Mouse (Mus musculus): Measurements from ENCODE around the gene Zbed4. TPM values are rescaled to one million over a fixed set of nuclear protein-coding genes. Genes with fewer than 3 reads are reported as not detected.
"Not testable (repeated sequence)": the region's sequence is repeated elsewhere in the genome, so short reads cannot be mapped to it uniquely, and the experiment has no call there.

Gene Zbed4
- polyA plus RNA-seq, 1 experiment from 2014 or later = 3.6 TPM

DNA sequence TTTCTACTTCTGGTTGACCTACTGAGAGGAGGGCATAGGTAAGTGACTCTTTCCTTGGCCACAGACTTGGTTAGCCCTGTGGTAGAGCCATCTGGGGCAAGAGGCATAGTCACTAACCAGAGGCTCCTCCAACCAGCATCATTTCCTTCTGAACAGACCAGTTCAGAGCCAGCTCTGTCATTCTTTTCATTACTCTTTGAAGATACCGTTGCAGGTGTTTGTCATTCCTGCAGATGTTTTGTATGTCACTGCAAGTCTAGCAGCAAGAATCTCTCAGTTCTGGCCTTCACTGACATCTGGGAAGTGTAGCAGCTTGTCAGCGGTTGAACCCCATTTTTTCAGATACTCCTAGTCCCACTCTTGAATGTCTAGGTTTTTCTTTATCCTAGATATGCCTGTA, 3.4 kb downstream of the Zbed4 start:
- peaks cover 31% of the 10 kb centered on the region for H3K4me1 ChIP-seq (ENCODE audit: insufficient read depth)
- 85% methylated on average over 2 of the region's 2 CpGs for WGBS (ENCODE audit: insufficient replicate concordance)

DNA sequence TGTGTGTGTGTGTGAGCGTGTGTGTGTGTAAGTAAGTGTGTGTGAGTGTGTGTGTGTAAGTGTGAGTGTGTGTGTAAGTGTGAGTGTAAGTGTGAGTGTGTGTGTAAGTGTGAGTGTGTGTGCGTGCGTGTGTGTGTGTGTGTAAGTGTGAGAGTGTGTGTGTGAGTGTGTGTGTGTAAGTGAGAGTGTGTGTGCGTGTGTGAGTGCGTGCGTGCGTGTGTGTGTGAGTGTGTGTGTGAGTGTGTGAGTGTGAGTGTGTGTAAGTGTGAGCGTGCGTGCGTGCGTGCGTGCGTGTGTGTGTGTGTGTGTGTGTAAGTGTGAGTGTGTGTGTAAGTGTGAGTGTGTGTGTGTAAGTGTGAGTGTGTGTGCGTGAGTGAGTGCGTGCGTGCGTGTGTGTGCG, 4.3 kb downstream of the Zbed4 start:
- DNase-seq = no peak
- no peak overlapping the region for H3K27ac ChIP-seq (ENCODE audit: low read depth)
- WGBS (ENCODE audit: insufficient replicate concordance) = 96% methylated on average over 18 of the region's 18 CpGs
- H3K27me3 ChIP-seq (ENCODE audit: insufficient read depth, low read length) = no peaks in the 10 kb centered on the region
- ATAC-seq = no peak
- H3K9me3 ChIP-seq (ENCODE audit: low read length) = no peaks in the 10 kb centered on the region
- TF ChIP-seq CTCF (IDR thresholded peaks at IDR 0.05; ENCODE audit: low read depth) (no peak), EP300 (IDR thresholded peaks at IDR 0.05; ENCODE audit: low read depth) (no peak)
- H3K4me3 ChIP-seq (ENCODE audit: low read depth, low read length) = no peak overlapping the region
- no peak overlapping the region for H3K9ac ChIP-seq (replicated peaks)
- H3K36me3 ChIP-seq (replicated peaks; ENCODE audit: insufficient read depth, low read length) = peaks cover 18% of the 10 kb centered on the region
- no peak overlapping the region for H3K4me2 ChIP-seq (ENCODE audit: low read depth, low read length)
- peaks cover 26% of the 10 kb centered on the region for H3K4me1 ChIP-seq (ENCODE audit: insufficient read depth)

More for the DNA sequence above, 3.4 kb downstream of the Zbed4 start:
- DNase-seq (no peak), ATAC-seq (no peak)
- H3K36me3 ChIP-seq (replicated peaks; ENCODE audit: insufficient read depth, low read length) = peaks cover 15% of the 10 kb centered on the region
- no peak overlapping the region for H3K27ac ChIP-seq (ENCODE audit: low read depth)
- TF ChIP-seq CTCF (IDR thresholded peaks at IDR 0.05; ENCODE audit: low read depth) = no peak
- H3K4me2 ChIP-seq (ENCODE audit: low read depth, low read length) = no peak overlapping the region
- H3K27me3 ChIP-seq (ENCODE audit: insufficient read depth, low read length) = no peaks in the 10 kb centered on the region
- no peak overlapping the region for H3K4me3 ChIP-seq (ENCODE audit: low read depth, low read length)
- no peaks in the 10 kb centered on the region for H3K9me3 ChIP-seq (ENCODE audit: low read length)
- H3K9ac ChIP-seq (replicated peaks) = no peak overlapping the region

DNA sequence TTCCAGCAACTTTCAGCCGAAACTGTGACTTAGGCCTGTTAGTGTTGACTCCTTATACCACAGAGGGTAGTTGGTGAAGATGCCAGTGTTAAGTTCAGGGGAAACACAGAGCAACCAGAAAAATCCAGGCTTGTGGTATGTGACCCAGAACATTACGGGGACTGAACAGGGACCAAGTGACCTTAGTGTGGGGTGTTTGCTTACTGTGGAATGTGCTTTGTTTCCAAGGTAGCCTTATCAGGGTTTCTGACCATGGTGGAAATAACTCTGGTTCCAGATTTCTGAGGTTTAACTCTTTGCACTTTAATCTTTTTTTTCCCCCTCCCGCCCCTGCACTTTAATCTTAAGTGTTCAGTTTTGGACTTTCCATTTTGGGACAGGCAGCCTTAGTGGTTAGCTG, 6.6 kb downstream of the Zbed4 start:
- Histone ChIP-seq H3K36me3 (replicated peaks; ENCODE audit: insufficient read depth, low read length) (peaks cover 34% of the 10 kb centered on the region), H3K4me3 (ENCODE audit: low read depth, low read length) (no peak overlapping the region), H3K4me2 (ENCODE audit: low read depth, low read length) (no peak overlapping the region), H3K4me1 (ENCODE audit: insufficient read depth) (peaks cover 28% of the 10 kb centered on the region), H3K9me3 (ENCODE audit: low read length) (no peaks in the 10 kb centered on the region), H3K27ac (ENCODE audit: low read depth) (no peak overlapping the region), H3K9ac (replicated peaks) (no peak overlapping the region), H3K27me3 (ENCODE audit: insufficient read depth, low read length) (no peaks in the 10 kb centered on the region)
- WGBS (ENCODE audit: insufficient replicate concordance) = 56% methylated on average over 3 of the region's 3 CpGs
- no peak for ATAC-seq
- no peak for DNase-seq
- TF ChIP-seq EP300 (IDR thresholded peaks at IDR 0.05; ENCODE audit: low read depth) (no peak), CTCF (IDR thresholded peaks at IDR 0.05; ENCODE audit: low read depth) (no peak)

DNA sequence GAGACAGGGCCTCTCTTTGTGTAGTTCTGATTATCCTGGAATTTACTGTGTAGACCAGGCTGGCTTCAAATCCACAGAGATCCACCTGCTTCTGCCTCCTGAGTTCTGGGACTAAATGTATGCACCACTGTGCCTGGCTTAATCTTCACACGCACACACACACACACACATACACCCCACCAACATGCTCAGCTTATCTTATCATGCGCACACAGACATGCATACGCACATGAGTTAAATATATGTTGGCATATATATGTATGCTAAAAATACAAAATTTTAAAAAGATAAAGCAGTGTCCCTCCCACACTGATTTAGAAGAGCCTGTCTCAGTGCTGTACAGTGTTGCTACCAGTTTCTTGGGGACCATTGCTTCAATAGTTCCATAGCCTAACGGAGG, 10.1 kb downstream of the Zbed4 start:
- ATAC-seq (peak; percentile 98), DNase-seq (peak; percentile 38)
- H3K4me1 ChIP-seq (ENCODE audit: insufficient read depth) = peaks cover 21% of the 10 kb centered on the region
- no peak overlapping the region for H3K4me3 ChIP-seq (ENCODE audit: low read depth, low read length)
- H3K27me3 ChIP-seq (ENCODE audit: insufficient read depth, low read length) = no peaks in the 10 kb centered on the region
- H3K36me3 ChIP-seq (replicated peaks; ENCODE audit: insufficient read depth, low read length) = peaks cover 28% of the 10 kb centered on the region
- H3K9ac ChIP-seq (replicated peaks) = no peak overlapping the region
- WGBS (ENCODE audit: insufficient replicate concordance) = 58% methylated on average over 4 of the region's 4 CpGs
- no peaks in the 10 kb centered on the region for H3K9me3 ChIP-seq (ENCODE audit: low read length)
- H3K4me2 ChIP-seq (ENCODE audit: low read depth, low read length) = peak overlapping the region; percentile 11; the same call in 1 of the 2 replicates
- TF ChIP-seq EP300 (IDR thresholded peaks at IDR 0.05; ENCODE audit: low read depth) (peak; percentile 96), CTCF (IDR thresholded peaks at IDR 0.05; ENCODE audit: low read depth) (no peak)
- H3K27ac ChIP-seq (ENCODE audit: low read depth) = peak overlapping the region; percentile 45; the same call in 1 of the 2 replicates

DNA sequence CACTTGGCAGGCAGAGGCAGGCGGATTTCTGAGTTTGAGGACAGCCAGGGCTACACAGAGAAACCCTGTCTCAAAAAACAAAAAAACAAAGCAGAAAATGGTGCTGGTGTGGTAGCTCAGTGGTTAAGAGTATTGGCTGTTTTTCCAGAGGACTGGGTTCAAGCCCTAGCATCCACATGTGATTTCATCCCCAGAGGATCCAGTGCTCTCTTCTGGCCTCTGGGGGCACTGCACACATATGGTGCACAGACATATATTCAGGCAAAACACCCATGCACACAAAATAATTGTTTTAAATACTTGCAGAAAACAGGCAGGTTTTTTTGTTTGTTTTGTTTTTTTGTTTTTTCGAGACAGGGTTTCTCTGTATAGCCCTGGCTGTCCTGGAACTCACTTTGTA, 14.7 kb downstream of the Zbed4 start:
- Histone ChIP-seq H3K36me3 (replicated peaks; ENCODE audit: insufficient read depth, low read length) (peaks cover 22% of the 10 kb centered on the region; the same call in 1 of the 2 replicates), H3K4me1 (ENCODE audit: insufficient read depth) (peaks cover 10% of the 10 kb centered on the region)
- H3K4me3 ChIP-seq (ENCODE audit: low read depth, low read length); H3K9me3 ChIP-seq (ENCODE audit: low read length); DNase-seq; H3K27ac ChIP-seq (ENCODE audit: low read depth); H3K27me3 ChIP-seq (ENCODE audit: insufficient read depth, low read length); H3K9ac ChIP-seq (replicated peaks); H3K4me2 ChIP-seq (ENCODE audit: low read depth, low read length); ATAC-seq: not testable (repeated sequence)
- 94% methylated on average over 2 of the region's 2 CpGs for WGBS (ENCODE audit: insufficient replicate concordance)
- peak; percentile 54 for TF ChIP-seq CTCF (IDR thresholded peaks at IDR 0.05; ENCODE audit: low read depth)

DNA sequence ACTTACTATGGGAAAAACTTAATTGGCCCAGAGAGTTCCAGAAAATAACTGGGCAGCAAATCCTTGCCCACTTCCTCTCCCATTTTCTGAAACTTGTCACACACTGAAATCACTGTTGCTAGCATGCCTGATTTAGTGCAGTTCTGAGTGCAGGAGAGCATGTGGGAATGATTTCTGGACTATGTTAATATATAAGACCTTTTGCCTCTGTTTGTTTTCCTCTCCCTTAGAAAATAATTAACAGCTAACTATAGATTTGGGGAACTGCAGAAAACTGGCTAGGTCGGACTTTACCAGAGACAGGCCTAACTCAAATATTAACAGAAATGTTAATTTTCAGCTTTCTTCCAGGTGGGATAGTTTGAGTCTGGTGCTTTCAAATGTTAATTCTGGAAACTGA, 17.1 kb downstream of the Zbed4 start:
- no peak overlapping the region for H3K4me3 ChIP-seq (ENCODE audit: low read depth, low read length)
- peaks cover 10% of the 10 kb centered on the region for H3K4me1 ChIP-seq (ENCODE audit: insufficient read depth)
- no peaks in the 10 kb centered on the region for H3K9me3 ChIP-seq (ENCODE audit: low read length)
- H3K27me3 ChIP-seq (ENCODE audit: insufficient read depth, low read length) = no peaks in the 10 kb centered on the region
- H3K4me2 ChIP-seq (ENCODE audit: low read depth, low read length) = no peak overlapping the region; the same call in 1 of the 2 replicates
- peak overlapping the region; percentile 71 for H3K27ac ChIP-seq (ENCODE audit: low read depth)
- H3K36me3 ChIP-seq (replicated peaks; ENCODE audit: insufficient read depth, low read length) = peaks cover 10% of the 10 kb centered on the region; the same call in 1 of the 2 replicates
- TF ChIP-seq CTCF (IDR thresholded peaks at IDR 0.05; ENCODE audit: low read depth) (no peak), EP300 (IDR thresholded peaks at IDR 0.05; ENCODE audit: low read depth) (no peak)
- H3K9ac ChIP-seq (replicated peaks) = no peak overlapping the region
- DNase-seq = no peak
- ATAC-seq = peak; percentile 62; the same call in 1 of the 2 replicates
- 46% methylated on average over 1 of the region's 1 CpGs for WGBS (ENCODE audit: insufficient replicate concordance)

DNA sequence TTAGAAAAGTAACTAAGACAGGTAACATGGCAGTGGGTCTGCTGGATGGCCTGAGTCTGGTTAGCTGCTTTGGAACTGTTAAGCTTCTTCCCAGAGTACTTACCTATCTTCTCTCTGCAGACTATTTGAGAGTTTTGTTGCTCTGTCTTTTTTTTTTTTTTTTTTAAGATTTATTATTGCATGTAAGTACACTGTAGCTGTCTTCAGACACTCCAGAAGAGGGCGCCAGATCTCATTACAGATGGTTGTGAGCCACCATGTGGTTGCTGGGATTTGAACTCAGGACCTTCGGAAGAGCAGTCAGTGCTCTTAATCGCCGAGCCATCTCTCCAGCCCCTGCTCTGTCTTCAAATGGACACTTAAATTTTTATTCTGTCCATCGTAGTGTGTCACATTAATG, 23.2 kb downstream of the Zbed4 start:
- not testable (repeated sequence) for H3K27ac ChIP-seq (ENCODE audit: low read depth); H3K36me3 ChIP-seq (replicated peaks; ENCODE audit: insufficient read depth, low read length); H3K4me1 ChIP-seq (ENCODE audit: insufficient read depth); H3K4me2 ChIP-seq (ENCODE audit: low read depth, low read length); H3K27me3 ChIP-seq (ENCODE audit: insufficient read depth, low read length); ATAC-seq; H3K9ac ChIP-seq (replicated peaks); DNase-seq; H3K4me3 ChIP-seq (ENCODE audit: low read depth, low read length); H3K9me3 ChIP-seq (ENCODE audit: low read length)
- 95% methylated on average over 5 of the region's 5 CpGs for WGBS (ENCODE audit: insufficient replicate concordance)
